Mouse (Mus musculus) embryo, embryonic 11 days (tissue): ENCODE results near the gene Zfp872.
A peak's percentile ranks its signal among the peaks of the same experiment; 100 is the strongest.
"Not testable (repeated sequence)": the region's sequence is repeated elsewhere in the genome, so short reads cannot be mapped to it uniquely, and the experiment has no call there.

Source experiments
- DNase-seq: peaks from one replicate; pipeline ENCODE4 v3.0.0-alpha.2; 2015

Zfp872 gene

DNA sequence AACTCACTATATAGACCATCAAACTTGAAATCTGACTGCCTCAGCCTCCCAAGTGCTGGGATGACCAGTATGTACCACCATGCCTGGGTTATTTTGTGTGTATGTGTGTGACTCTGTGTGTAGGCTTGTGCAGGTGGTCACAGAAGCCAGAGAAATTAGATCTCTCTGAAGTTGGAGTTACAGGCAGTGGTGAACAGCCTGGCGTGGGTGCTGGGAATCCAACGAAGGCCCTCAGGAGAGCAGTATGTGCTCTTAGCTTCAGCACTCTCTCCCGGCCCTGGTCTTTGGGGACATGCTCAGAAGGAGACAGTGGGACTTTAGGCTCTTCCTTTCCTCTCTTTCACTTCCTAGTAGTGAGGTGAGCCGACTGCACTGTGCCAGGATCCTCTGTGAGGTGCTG, 15.6 kb upstream of the Zfp872 start:
- DNase-seq: no peak

DNA sequence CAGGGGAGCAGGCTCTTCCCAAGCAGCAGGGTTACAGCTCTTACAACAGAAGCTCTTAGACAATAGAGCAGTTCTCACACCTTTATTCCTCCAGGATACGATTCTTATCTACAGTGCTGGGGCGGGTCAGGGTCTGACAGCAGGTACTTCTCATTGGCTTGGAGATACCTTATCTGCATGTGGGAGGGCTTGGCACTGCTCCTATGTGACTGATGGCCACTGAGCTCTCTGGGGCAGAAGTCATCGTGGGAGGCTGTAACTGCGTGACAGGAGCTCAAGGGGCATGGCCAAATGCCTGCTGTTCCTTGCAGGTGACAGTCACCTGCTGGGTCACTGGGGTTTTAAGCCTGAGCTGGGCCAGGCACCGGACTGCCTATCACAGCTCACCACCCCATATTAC, 8.5 kb downstream of the Zfp872 start:
- no peak for DNase-seq

DNA sequence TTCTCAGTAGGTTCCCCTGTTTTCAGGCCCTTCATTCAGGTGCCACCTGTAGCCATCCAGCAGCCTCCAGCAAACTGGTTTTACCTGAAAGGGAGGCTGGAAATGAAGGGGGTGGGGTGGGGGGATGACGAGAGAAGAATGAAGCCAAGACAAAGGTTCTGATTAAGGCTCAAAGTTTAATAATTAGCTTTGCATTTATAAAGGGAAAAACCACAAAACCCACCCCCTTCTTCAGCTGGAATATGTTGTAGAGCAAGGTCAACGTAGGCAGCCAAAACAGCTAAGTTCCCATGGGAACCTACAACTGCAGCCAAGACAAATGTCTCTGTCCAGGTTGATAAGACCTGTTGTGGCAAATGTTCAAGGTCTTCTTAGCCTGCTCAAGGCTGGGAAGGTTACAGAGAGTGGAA, 25.9 kb downstream of the Zfp872 start:
- no peak for DNase-seq

DNA sequence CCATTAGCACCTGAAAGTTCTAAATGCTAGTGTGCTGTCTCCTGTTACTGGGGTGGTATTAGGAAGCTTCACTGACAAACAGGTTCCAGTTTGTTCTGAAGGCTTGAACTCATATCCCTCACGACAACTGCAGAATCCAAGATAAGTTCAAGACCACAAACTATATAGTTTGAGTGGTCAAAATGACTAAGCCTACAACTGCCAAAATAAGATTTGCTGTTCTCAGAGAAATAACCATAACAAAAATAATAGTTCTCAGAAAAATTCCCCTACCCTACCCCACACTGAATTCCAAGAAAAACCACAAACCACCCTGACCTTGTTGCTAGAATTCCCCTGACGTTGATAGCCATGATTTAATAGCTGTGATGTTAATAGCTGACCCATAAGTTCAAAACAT, 26.7 kb downstream of the Zfp872 start:
- DNase-seq: no peak

DNA sequence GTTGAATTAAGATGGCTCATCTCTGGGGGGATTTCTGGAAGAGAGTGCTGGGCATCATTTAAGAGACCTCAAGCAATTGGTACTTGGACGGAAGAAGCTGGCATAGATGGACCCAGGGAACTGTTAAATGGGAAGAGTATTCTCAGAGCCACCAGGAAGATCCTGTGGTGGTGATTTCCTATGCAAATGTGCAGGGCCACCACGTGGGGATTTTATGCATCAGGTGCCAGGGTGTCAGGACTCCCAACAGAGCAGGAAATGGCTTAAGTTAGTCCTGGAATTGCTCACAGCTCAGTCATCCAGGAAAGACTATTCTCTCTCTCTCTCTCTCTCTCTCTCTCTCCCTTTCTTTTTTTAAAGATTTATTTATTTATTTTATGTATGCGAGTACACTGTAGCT, 28.8 kb downstream of the Zfp872 start:
- no peak for DNase-seq

DNA sequence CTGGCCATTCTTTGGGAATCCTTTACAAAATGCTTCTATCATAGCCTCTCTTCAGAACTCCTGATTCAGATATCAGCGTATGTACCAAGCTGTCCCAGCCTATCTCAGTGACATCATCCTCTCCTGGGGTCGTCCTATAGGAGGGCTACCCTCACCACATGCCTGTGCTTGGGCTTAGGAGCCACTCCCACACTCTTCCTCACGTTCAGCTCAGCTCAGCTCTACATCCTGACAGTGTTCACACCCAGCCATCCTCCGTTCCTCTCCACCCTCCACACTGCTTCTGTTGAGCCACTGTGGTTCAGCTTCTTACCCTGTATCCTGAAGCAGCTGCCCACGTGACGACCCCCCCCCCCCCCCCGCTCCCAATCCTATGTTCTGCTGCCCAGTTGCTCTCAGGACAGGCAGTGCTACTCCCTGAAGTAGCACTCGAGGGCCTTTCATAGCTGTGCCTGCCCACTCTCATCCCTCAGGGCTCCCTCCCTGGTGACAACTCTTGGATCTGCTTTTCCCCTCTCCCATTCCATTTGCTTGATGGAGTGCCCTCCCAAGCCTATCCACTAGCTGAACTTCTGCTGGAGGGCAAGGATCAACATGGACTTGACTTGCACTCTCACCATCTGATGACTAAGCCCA, 30.1 kb downstream of the Zfp872 start:
- DNase-seq: no peak

DNA sequence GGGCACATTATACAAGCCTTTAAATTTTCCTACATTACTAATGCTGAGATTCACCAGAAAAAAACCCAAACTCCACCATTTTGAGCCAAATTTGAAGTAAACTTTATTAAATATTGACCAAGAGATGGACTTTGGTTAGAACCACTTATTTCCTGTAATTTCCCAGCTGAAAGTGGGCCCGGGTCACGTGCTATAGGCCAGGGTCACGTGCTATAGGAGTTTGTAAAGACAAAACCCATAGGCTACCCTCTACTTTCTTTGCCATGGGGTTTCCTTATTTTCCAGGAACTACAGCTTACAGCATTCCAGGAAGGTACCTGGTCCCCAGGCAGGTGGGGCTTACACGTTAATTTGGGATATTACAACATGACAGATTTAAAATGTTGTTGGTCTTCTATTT, 36.2 kb downstream of the Zfp872 start:
- DNase-seq: no peak

DNA sequence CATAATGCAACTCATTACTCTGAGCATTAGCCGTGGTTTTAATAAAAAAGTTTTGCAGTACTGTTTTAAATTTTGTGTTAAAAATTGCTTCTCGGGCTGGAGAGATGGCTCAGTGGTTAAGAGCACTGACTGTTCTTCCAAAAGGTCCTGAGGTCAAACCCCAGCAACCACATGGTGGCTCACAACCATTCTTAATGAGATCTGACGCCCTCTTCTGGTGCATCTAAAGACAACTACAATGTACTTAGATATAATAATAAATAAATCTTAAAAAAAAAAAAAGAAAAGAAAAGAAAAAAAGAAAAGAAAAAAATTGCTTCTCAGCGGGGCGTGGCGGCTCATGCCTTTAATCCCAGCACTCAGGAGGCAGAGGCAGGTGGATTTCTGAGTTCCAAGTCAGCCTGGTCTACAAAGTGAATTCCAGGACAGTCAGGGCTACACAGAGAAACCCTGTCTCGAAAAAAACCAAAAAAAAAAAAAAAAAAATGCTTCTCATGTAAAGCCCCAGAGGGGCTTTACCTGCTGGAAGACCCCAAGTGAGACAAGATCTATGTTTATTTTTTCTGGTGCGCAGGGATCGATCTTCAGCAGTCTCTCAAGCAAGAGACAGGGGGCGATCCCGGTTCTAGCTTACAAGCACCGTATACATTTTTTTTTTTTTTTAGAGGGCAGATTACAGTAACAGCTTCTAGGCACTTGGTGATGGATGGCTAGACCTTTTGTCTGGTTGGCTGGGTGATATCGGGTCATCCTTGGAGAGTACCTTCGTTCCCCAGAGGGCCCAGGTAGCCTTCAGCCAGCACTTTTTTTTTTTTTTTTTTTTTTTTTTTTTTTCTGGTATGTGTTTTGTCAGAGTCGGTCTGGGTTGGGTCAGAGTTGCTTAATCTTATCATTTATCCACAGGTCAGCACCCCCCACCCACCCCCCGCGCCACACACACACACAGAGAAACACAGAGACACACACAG, 36.9 kb downstream of the Zfp872 start:
- peak; percentile 67 for DNase-seq

DNA sequence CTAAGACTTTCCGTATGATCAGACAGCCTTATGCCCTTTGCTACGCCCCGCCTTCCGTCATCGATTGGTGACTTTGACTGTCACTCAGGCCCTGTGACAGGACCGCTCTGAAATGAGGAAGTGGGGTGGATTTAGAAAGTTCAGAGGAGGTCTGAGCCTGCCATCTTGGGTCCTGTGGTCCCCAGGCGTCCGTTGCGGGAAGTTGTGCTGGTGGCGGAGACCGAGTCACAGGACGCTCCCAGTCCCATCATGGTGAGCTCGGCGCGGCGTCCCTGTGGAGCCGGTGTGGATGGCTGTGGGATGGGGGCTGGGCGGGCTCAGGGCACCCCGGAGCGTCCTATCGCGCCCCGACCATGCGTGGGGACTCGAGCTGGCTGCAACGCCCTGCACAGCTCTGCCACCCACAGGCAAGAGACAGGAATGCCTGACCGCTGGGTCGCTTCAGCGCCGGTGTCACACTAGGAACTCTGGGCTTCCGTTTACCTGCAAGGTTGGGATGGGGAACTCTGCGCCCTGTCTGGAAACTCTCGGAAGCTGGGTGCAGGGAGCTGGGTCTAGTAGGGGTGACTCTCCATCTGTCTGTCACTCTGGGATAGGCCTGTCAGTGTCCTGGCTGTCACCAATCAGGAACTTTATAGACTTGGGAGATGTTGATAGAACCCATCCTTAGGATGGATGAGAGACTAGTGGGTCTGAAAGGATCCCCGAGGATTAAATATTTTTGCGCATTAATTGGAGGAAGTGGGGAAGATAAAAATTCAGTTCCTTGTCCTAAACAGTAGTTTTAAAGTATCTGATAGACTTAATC, 37.9 kb downstream of the Zfp872 start, which contains the start of gene Zfp809:
Gene Zfp809 (plus strand): TSS at position 134 of the 808 bp plus-strand sequence.
- peak; percentile 96 for DNase-seq

DNA sequence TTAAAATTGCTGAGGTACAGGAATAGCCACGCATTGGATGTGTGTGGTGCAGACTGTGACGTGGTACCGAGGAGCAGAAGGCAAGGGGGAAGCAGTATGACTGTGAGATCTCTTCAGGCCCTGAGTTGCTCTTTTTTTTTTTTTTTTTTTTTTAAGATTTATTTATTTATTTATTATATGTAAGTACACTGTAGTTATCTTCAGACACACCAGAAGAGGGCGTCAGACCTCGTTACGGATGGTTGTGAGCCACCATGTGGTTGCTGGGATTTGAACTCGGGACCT, 38.4 kb downstream of the Zfp872 start:
- not testable (repeated sequence) for DNase-seq

DNA sequence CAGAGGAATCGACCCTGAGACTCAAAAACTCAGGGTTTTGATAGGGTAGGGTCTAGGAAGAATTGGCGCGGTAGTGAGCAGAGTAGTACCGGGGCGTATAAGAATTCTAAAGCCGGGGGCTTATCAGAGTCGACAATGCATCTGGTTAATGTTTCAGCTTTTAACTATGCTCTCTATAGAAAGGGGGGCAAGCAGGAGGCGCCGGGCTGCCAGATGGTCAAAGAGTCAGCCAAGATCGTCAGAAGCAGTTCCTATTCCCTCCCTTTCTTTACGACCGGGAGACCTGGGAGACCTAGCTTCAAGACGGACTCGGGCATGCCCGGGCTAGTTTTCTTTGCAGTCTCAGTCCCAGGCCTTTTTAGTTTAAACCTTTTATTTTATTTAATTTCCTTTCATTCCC, 39.0 kb downstream of the Zfp872 start:
- no peak for DNase-seq

DNA sequence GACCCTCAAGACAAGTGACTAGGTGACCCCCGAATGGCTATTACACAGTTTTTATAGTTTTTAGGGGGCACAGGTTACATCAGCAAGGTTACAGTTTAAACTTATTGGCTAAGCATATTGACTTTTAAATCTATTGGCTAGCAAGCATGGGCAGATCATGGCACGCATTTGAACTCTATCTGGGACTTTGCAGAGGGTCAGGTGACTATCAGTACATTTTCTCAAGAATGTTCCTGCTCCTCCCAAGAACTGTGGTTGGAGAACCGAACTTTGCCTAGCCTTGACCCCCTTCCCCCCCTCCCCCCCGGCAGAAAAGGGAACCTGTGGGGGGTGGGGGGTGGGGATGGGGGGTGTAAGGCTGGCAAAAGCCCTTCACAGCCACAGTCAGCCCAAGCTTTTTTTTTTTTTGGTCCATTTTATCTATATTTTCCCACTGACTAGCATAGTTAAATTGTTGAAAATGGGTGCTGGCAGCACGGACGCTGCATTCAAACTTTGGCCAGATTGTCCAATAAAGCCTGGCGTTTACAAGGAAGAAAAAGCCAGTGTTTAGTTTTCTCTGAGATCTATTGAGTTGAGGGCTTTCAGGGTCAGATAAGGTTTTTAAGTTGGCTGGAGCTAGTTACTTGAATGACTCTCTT, 41.6 kb downstream of the Zfp872 start:
- no peak for DNase-seq

DNA sequence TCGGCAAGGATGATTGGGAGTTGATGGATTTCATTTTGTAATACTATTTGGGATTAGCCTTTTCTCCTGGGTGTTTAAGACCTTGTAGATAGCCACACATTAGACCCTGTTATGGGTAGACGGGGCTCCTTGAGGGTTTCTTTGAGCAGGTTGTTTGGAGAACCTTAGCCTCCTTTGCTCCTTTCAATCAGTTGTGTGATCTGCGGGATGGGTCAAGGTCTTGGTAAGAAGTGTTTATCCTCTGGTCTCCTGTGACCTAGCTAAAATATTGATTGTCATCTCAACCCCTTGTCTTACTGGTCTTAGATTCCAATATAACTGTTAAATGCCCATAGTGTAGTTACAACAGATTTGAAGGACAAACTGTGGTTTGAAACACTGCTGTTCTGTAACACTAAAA, 42.2 kb downstream of the Zfp872 start:
- DNase-seq: no peak

DNA sequence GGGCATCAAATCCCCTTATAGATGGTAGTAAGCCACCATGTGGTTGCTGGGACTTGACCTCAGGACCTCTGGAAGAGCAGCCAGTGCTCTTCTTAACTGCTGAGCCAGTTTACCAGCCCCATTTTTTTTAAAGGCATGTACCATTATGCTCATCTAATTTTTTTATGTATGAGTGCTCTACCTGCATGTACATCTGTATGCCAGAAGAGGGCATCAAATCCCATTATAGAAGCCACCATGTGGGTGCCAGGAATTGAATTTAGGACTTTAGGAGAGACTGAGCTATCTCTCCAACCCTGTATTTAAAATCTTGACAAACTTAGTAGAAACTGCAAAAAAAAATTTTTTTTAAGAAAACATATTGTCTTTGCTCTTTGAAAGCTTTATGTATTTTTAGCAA, 42.7 kb downstream of the Zfp872 start:
- DNase-seq: peak; percentile 4

DNA sequence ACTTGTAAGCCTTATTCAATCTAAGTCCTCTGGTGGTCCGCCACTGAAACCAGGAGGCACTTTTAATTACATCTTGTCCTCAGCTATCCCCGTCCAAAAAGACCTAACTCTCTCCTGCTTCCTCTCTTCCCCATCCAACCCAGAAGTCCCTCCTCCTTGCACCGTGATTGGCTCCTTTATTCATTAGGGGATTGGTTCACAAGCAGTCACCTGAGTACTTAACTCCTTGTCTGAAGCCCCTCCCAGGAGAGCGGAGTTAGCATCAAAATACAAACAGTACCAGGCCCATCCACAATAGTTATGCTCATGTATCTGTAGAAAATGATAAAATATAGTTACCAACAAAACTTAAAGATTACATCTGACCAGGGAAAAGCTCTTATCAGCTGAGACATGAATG, 52.1 kb downstream of the Zfp872 start:
- DNase-seq: no peak

DNA sequence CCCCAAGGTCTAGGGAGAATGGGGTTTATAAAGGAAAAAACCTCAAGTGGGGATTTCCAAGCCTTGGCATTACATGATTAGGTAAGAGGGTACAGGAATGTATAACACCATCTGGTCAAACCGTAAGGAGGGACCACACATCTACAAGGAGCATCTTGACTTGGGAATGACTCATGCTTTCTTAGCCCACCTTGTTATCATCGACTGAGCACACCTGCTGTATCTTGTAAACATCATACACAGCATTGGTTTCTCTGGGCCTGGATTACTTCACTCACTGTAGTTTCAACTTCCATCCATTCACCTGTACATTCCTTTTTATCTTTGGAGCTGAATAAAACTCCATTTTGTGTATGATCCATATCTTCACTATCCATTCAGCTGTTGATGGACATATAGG, 56.4 kb downstream of the Zfp872 start:
- no peak for DNase-seq
